Mouse (Mus musculus): ENCODE results near the gene Lmntd1. TPM values are rescaled to one million over a fixed set of nuclear protein-coding genes. Genes with fewer than 3 reads are reported as not detected.

Lmntd1 gene
- total RNA-seq, 2 experiments from 2014 or later: not detected

- ATAC-seq (replicated peaks; ENCODE audit: low FRiP score, low TSS enrichment, poor library complexity, severe bottlenecking): no peak
These were observed 40.7 kb downstream of the Lmntd1 start for GRCm38 (mm10) chr6:145573250-145574013.

- no peak for ATAC-seq (replicated peaks; ENCODE audit: low FRiP score, low TSS enrichment, poor library complexity, severe bottlenecking)
These were observed 45.4 kb downstream of the Lmntd1 start for GRCm38 (mm10) chr6:145568701-145569100.

- no peak for ATAC-seq (replicated peaks; ENCODE audit: low FRiP score, low TSS enrichment, poor library complexity, severe bottlenecking)
These were observed 46.3 kb downstream of the Lmntd1 start for GRCm38 (mm10) chr6:145567832-145568231.

- peak; percentile 84 for ATAC-seq (replicated peaks; ENCODE audit: low FRiP score, low TSS enrichment, poor library complexity, severe bottlenecking)
These were observed 46.8 kb downstream of the Lmntd1 start for GRCm38 (mm10) chr6:145567296-145567695.

- ATAC-seq (replicated peaks; ENCODE audit: low FRiP score, low TSS enrichment, poor library complexity, severe bottlenecking): no peak
These were observed 48.5 kb downstream of the Lmntd1 start for GRCm38 (mm10) chr6:145565663-145566062.

- ATAC-seq (replicated peaks; ENCODE audit: low FRiP score, low TSS enrichment, poor library complexity, severe bottlenecking): no peak
These were observed 49.4 kb downstream of the Lmntd1 start for GRCm38 (mm10) chr6:145564671-145565070.

GRCm38 (mm10) chr6:145557059-145557992 is 56.8 kb downstream of the Lmntd1 start:
- peak; percentile 95 for ATAC-seq (replicated peaks; ENCODE audit: low FRiP score, low TSS enrichment, poor library complexity, severe bottlenecking)

- no peak for ATAC-seq (replicated peaks; ENCODE audit: low FRiP score, low TSS enrichment, poor library complexity, severe bottlenecking)
These were observed 60.9 kb downstream of the Lmntd1 start for GRCm38 (mm10) chr6:145553226-145553625.

- no peak for ATAC-seq (replicated peaks; ENCODE audit: low FRiP score, low TSS enrichment, poor library complexity, severe bottlenecking)
These were observed 61.3 kb downstream of the Lmntd1 start for GRCm38 (mm10) chr6:145552817-145553216.

GRCm38 (mm10) chr6:145550993-145551392 is 63.1 kb downstream of the Lmntd1 start:
- ATAC-seq (replicated peaks; ENCODE audit: low FRiP score, low TSS enrichment, poor library complexity, severe bottlenecking): no peak

GRCm38 (mm10) chr6:145545927-145546641 is 68.0 kb downstream of the Lmntd1 start:
- ATAC-seq (replicated peaks; ENCODE audit: low FRiP score, low TSS enrichment, poor library complexity, severe bottlenecking): 0 out of 2 replicates have a peak, but pooled peaks have one; percentile 50

- no peak for ATAC-seq (replicated peaks; ENCODE audit: low FRiP score, low TSS enrichment, poor library complexity, severe bottlenecking)
These were observed 69.3 kb downstream of the Lmntd1 start for GRCm38 (mm10) chr6:145544838-145545237.

GRCm38 (mm10) chr6:145544304-145544703 is 69.8 kb downstream of the Lmntd1 start:
- no peak for ATAC-seq (replicated peaks; ENCODE audit: low FRiP score, low TSS enrichment, poor library complexity, severe bottlenecking)

GRCm38 (mm10) chr6:145539568-145539859 is 74.6 kb downstream of the Lmntd1 start:
- ATAC-seq (replicated peaks; ENCODE audit: low FRiP score, low TSS enrichment, poor library complexity, severe bottlenecking): no peak

GRCm38 (mm10) chr6:145538787-145539567 is 75.1 kb downstream of the Lmntd1 start:
- ATAC-seq (replicated peaks; ENCODE audit: low FRiP score, low TSS enrichment, poor library complexity, severe bottlenecking): no peak

GRCm38 (mm10) chr6:145530464-145530863 is 83.7 kb downstream of the Lmntd1 start:
- no peak for ATAC-seq (replicated peaks; ENCODE audit: low FRiP score, low TSS enrichment, poor library complexity, severe bottlenecking)

GRCm38 (mm10) chr6:145523337-145523736 is 90.8 kb downstream of the Lmntd1 start:
- no peak for ATAC-seq (replicated peaks; ENCODE audit: low FRiP score, low TSS enrichment, poor library complexity, severe bottlenecking)

GRCm38 (mm10) chr6:145522617-145523016 is 91.5 kb downstream of the Lmntd1 start:
- ATAC-seq (replicated peaks; ENCODE audit: low FRiP score, low TSS enrichment, poor library complexity, severe bottlenecking): no peak

GRCm38 (mm10) chr6:145517002-145517401 is 97.1 kb downstream of the Lmntd1 start:
- ATAC-seq (replicated peaks; ENCODE audit: low FRiP score, low TSS enrichment, poor library complexity, severe bottlenecking): no peak

Measured in megakaryocyte-erythroid progenitor cell, adult 5-6 weeks (primary cell).